In the genomic region with DNA sequence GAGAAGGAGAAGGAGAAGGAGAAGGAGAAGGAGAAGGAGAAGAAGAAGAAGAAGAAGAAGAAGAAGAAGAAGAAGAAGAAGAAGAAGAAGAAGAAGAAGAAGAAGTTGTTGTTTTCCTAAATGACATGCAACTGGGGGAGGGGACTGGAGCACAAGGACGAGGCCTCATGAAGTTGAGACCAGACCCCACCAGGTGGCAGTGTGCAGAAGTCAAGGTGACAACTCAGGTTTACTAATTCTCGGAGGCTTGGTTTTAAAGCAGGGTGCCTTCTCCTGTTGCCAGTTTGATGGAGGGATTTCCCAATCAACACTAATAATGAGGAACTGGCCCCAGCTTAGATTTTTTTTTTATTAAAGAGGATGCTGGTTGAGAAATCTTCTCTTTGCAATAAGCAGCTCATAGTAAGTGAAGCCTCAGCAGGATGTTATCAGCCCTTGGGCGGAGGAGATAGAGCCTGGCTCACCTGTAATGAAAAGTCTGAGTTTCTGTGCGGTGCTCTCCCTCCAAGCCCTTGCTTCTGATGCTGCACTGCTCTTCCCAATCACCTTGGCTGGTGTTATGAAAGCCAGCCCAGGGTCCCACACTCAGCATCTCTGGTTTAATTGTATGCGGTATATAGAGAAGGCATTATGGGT, we compare ENCODE assay signal across 8 mouse cellular contexts.
DNase-seq lines count a peak whose midpoint lies in the region; ATAC-seq and TF ChIP-seq lines count a peak whose summit lies in the region.

No protein-coding gene starts in this region.

- no peak for TF ChIP-seq EP300 in liver, embryonic 14.5 days (IDR thresholded peaks at IDR 0.05; ENCODE audit: low read depth)

- TF ChIP-seq POLR2A in spleen, adult 2 months (IDR thresholded peaks at IDR 0.05; ENCODE audit: low read depth, low read length): no peak

- H3K4me2 ChIP-seq in midbrain, embryonic 14.5 days (ENCODE audit: low read length): no peak overlapping the region
- H3K4me2 ChIP-seq in midbrain, embryonic 11.5 days: no peak overlapping the region
- no peak overlapping the region for H3K4me2 ChIP-seq in liver, embryonic 14.5 days (ENCODE audit: low read depth)

- H3K27me3 ChIP-seq in midbrain, embryonic 14.5 days (ENCODE audit: control insufficient read depth, insufficient read depth, low read length): no peaks in the 10 kb centered on the region
- H3K27me3 ChIP-seq in midbrain, embryonic 11.5 days (ENCODE audit: control insufficient read depth, insufficient read depth, low read length): no peaks in the 10 kb centered on the region
- no peaks in the 10 kb centered on the region for H3K27me3 ChIP-seq in liver, embryonic 14.5 days (ENCODE audit: control insufficient read depth, insufficient read depth, low read length)
- no peaks in the 10 kb centered on the region for H3K27me3 ChIP-seq in spleen, adult 2 months (ENCODE audit: control insufficient read depth, insufficient read depth, low read length)

- DNase-seq in cerebellum, adult 11 months: peak; percentile 61
- DNase-seq in midbrain, embryonic 14.5 days: peak; percentile 83
- no peak for DNase-seq in midbrain, embryonic 11.5 days (ENCODE audit: low spot score, missing footprints)
- DNase-seq in brain, embryonic 18.5 days (ENCODE audit: low read depth, low spot score): peak; percentile 28
- DNase-seq in gastrocnemius, adult 8-10 months (ENCODE audit: low spot score in 2 of 2): peak; percentile 42 to 63
- DNase-seq in liver, embryonic 14.5 days (ENCODE audit: low read depth in 3 of 3, low spot score in 3 of 3): no peak
- peak; percentile 26 to 56 for DNase-seq in spleen, adult 2 months (ENCODE audit: low read depth in 1 of 2, low spot score in 2 of 2)

- no peaks in the 10 kb centered on the region for H3K9me3 ChIP-seq in midbrain, embryonic 14.5 days (ENCODE audit: control insufficient read depth, low read length)
- no peaks in the 10 kb centered on the region for H3K9me3 ChIP-seq in midbrain, embryonic 11.5 days (ENCODE audit: control insufficient read depth, low read length)
- no peaks in the 10 kb centered on the region for H3K9me3 ChIP-seq in liver, embryonic 14.5 days (ENCODE audit: control insufficient read depth, low read length)

- WGBS in midbrain, embryonic 14.5 days: 63% methylated on average over 5 of the region's 5 CpGs
- WGBS in midbrain, embryonic 11.5 days: 67% methylated on average over 5 of the region's 5 CpGs
- 37% methylated on average over 5 of the region's 5 CpGs for WGBS in liver, embryonic 14.5 days (ENCODE audit: insufficient replicate concordance)
- 45% methylated on average over 5 of the region's 5 CpGs for WGBS in spleen, adult 2 months

- no peak for ATAC-seq in cerebellum, adult (ENCODE audit: insufficient number of reproducible peaks, low FRiP score, low TSS enrichment)
- ATAC-seq in midbrain, embryonic 14.5 days (ENCODE audit: low FRiP score, low TSS enrichment): no peak
- no peak for ATAC-seq in midbrain, embryonic 11.5 days (ENCODE audit: low FRiP score)
- ATAC-seq in liver, embryonic 14.5 days (ENCODE audit: insufficient read depth): no peak

- no peaks in the 10 kb centered on the region for H3K4me1 ChIP-seq in midbrain, embryonic 14.5 days (ENCODE audit: control insufficient read depth, insufficient read depth, low read length)
- H3K4me1 ChIP-seq in midbrain, embryonic 11.5 days (ENCODE audit: control insufficient read depth, insufficient read depth, low read length): no peaks in the 10 kb centered on the region; the same call in 1 of the 2 replicates
- peaks cover 0 to 6% of the 10 kb centered on the region in 2 experiments; a peak in 1 of 4 replicates for H3K4me1 ChIP-seq in liver, embryonic 14.5 days (replicated peaks; ENCODE audit: control insufficient read depth in 2 of 2, insufficient read depth in 2 of 2, low read length in 1 of 2)
- no peaks in the 10 kb centered on the region; the same call in 1 of the 2 replicates for H3K4me1 ChIP-seq in spleen, adult 2 months (ENCODE audit: control insufficient read depth, insufficient read depth, insufficient read length)

- H3K27ac ChIP-seq in midbrain, embryonic 14.5 days (replicated peaks; ENCODE audit: low read depth, low read length): no peak overlapping the region
- no peak overlapping the region for H3K27ac ChIP-seq in midbrain, embryonic 11.5 days (ENCODE audit: low read depth, low read length)
- no peak overlapping the region for H3K27ac ChIP-seq in liver, embryonic 14.5 days
- no peak overlapping the region for H3K27ac ChIP-seq in spleen, adult 2 months (ENCODE audit: insufficient read depth, low read length)

- no peaks in the 10 kb centered on the region for H3K36me3 ChIP-seq in midbrain, embryonic 14.5 days (ENCODE audit: control insufficient read depth, insufficient read depth, low read length)
- H3K36me3 ChIP-seq in midbrain, embryonic 11.5 days (ENCODE audit: control insufficient read depth, insufficient read depth, low read length): no peaks in the 10 kb centered on the region
- no peaks in the 10 kb centered on the region for H3K36me3 ChIP-seq in liver, embryonic 14.5 days (replicated peaks; ENCODE audit: control insufficient read depth, insufficient read depth, low read depth)
- H3K36me3 ChIP-seq in spleen, adult 2 months (ENCODE audit: control insufficient read depth, insufficient read depth, low read length): no peaks in the 10 kb centered on the region

- no peak overlapping the region for H3K4me3 ChIP-seq in midbrain, embryonic 14.5 days (replicated peaks; ENCODE audit: low read depth, low read length)
- no peak overlapping the region for H3K4me3 ChIP-seq in midbrain, embryonic 11.5 days (ENCODE audit: low read depth, low read length)
- no peak overlapping the region for H3K4me3 ChIP-seq in liver, embryonic 14.5 days (ENCODE audit: insufficient read depth in 1 of 2, low read depth in 2 of 2, low read length in 2 of 2)
- no peak overlapping the region for H3K4me3 ChIP-seq in spleen, adult 2 months (ENCODE audit: extremely low read depth, insufficient read depth, insufficient read length)

- TF ChIP-seq CTCF in liver, embryonic 14.5 days (IDR thresholded peaks at IDR 0.05; ENCODE audit: low read depth): peak; percentile 59
- TF ChIP-seq CTCF in spleen, adult 2 months (IDR thresholded peaks at IDR 0.05; ENCODE audit: extremely low read depth, insufficient read depth, insufficient read length, insufficient replicate concordance): peak; percentile 49; the same call in 1 of the 2 replicates

- H3K9ac ChIP-seq in midbrain, embryonic 14.5 days (replicated peaks; ENCODE audit: low read length): no peak overlapping the region
- H3K9ac ChIP-seq in midbrain, embryonic 11.5 days (ENCODE audit: low read length): no peak overlapping the region
- H3K9ac ChIP-seq in liver, embryonic 14.5 days (replicated peaks): no peak overlapping the region

Comparison
In these comparisons a context has a peak if more than half of its experiments do, and no peak if none do; other contexts are left out.
1. DNase-seq: peak in cerebellum, adult 11 months (single experiment), midbrain, embryonic 14.5 days (single experiment), brain, embryonic 18.5 days (single experiment), gastrocnemius, adult 8-10 months (2 of 2) and spleen, adult 2 months (2 of 2); none in midbrain, embryonic 11.5 days (single experiment) and liver, embryonic 14.5 days (0 of 3).